Mouse (Mus musculus) A20 (cell line): ENCODE data around the gene Gmfg.

Experiments
- DNase-seq: peaks from one replicate; pipeline ENCODE4 v3.0.0-alpha.2; 2011; ENCODE audit warnings: low read depth, low spot score

Gene Gmfg

DNA sequence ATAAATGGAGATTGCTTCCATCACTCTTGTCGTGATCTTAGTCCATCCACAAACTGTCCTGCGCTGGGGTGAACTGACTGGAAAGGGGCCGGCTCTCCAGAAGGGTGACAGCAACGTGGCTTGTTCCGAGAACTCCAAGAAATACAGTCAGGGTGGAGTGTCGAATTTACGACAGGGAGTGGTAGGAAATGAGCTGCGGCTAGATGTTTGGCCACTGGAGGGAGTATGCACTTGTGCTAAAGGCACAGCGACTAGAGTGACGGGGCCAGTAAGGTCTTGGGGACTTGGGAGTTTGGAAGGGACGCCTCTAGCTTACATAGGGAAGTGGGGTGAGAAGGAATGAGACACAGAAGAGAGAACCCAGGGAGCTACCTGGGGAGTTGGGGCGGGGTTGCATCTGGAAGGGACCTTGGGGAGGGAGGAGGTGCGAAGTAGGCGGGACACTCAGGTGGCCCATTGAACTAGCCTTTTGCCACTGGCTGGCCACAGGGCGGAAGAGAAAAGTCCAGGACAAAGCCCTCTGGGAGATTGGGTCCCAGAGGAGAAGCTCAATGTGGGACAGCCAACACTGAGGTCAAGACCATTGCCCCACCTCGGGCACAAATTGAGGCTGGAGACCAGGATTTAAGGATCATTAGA is at the start of gene Gmfg:
Gene Gmfg, plus strand, starts transcription at position 516 of the 639 bp plus-strand sequence.
- DNase-seq = peak; percentile 90

DNA sequence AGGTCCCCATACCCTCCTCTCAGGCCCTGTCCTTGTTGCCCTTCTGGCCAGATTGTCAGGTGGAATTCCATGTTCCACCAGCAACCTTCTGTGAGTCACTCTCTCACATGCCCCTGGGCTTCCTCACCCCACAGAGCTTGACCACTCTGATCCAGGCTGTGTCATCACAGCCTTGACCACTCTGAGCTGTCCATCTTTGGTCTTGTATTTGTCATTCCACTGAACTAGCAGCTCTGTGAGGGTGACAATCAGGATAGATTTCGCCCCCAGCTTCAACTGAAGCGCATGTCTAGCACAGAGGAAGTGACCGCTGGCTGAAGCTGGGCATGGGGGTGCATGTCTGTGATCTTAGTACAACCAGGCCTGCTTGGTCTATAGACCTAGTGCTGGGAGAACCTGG is 46.9 kb upstream of the Gmfg start:
- no peak for DNase-seq

DNA sequence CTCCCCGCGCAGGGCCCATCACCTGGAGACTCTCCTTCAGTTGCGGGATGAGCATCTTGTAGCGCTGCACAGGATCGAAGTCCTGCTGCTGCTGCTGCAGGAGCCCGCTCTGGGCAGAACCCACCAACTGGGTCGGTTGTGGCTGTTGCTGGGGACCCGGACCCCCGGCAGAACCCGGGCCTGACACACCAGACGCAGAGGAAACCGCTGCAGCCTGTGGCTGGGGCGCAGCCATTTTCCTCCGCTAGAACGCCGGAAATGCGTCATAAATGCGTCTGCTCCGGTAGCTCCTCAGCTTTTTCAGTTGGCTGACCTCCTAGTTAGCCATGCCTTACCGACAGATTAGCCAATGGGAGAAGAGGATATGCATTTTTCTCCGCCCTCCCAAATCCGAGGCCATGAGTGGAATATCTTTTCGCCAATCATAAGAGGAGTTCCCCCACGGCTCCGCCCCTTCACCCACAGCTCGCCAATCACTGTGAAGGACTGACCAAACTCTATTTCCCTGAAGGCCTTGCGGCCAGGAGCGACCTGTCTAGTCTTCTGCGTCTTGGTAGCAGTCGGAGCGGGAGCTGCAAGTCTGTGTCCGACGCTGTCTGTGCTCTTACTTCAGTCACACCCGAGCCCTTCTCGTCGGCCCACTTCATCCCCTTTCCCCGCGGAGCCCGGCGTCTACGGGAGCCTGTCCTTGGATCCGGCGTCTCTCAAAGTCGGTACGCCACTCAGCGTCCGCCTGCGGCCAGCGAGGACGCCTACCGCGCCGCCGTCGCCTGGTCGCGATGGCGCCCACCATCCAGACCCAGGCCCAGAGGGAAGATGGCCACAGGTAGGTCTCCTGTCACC is 44.6 kb upstream of the Gmfg start, which contains the start of the genes Med29 and Paf1:
Gene Med29, minus strand, starts transcription at position 280 of the 843 bp plus-strand sequence.
Gene Paf1, plus strand, starts transcription at position 523 of the 843 bp plus-strand sequence.
- peak; percentile 98 for DNase-seq

DNA sequence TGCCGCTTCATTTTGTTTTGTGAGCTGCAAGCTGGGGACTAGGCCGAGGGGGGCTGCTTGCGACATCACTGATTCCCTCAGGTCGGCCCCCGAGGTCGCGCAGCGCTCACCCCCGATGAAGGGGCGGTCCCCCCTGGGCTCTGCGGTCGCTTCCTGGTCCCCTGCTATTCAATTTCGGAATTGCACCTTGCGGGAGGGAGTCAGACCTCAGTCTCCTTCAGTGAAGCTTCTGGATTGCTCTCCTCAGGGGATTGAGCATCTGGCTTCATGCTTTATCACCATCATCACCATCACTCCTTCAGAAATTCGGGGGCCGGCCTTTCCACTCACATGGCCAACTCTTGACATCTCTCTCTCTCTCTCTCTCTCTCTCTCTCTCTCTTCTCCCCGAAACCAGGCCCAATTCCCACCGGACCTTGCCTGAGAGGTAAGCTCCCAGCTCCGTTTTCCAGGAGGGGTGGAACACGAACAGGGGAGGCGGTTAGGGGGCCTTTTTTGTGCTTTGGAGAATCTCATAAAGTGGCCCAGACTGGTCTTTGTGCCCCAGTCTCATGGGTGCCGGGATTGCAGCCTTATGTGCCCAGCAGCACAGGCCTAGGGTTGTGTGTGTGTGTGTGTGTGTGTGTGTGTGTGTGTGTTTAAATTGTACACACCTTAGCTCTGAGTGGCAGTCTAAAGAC is 43.8 kb upstream of the Gmfg start:
- DNase-seq = peak; percentile 41

GRCm38 (mm10) chr7:28395425-28395824 is 41.8 kb upstream of the Gmfg start:
- DNase-seq = no peak

DNA sequence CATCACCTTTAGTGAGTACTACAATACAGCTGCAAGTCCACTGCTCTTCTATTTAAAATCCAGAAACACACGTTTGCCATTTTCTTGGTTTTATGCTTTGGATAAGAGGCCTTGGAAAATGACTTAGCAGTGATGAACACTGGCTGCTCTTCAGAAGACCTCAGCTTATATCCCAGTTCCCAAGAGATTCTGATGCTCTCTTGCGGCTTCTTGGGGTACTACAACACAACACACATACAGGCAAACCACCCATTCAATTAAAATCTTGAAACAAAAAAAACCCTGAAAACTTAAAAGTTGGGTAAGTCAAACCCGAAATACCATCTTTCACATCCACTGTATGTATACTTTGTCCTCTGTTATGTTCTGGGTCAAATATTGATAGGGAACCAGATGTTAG is 39.2 kb upstream of the Gmfg start:
- DNase-seq = peak; percentile 37

- no peak for DNase-seq
These were observed 38.4 kb upstream of the Gmfg start for GRCm38 (mm10) chr7:28398696-28399340.

DNA sequence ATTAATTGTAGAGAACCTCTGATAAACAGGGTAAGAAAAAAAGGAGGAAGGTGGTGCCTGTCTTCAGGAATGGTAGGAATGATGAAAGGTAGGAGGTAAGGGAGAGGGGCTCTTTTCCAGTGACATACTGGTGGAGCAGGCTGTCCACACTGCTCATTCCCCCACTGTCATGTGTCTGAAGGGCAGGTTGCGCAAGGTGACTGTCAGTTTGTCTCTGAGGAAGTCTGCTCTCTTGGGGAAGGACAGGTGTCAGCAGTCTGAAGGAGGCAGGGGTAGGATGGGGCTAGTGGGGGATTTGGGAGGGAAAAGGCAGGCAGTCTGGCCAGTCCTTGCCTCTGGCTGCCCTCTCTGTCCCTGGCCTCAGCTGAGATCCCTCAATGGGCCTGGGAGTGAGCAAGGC is 36.2 kb upstream of the Gmfg start:
- DNase-seq = no peak

DNA sequence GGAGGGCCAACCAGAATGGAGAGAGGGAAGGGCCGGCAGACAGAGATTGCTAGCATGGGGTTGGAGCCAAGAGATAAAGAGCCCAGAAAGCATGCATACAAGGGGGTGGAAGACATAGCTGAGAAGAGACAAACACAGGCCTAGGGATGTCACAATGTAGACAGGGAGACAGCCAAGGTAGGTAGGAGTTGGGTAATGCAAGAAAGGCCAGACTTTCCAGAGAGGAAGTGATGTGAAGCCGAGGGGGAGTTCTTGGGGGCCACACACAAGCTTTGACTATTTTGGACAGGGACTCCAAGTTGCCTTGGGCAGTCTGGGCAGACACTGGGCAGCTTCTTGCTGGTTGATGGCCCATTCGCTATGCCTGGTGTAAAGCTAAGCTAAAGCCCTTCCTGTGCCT is 35.3 kb upstream of the Gmfg start:
- DNase-seq = no peak

DNA sequence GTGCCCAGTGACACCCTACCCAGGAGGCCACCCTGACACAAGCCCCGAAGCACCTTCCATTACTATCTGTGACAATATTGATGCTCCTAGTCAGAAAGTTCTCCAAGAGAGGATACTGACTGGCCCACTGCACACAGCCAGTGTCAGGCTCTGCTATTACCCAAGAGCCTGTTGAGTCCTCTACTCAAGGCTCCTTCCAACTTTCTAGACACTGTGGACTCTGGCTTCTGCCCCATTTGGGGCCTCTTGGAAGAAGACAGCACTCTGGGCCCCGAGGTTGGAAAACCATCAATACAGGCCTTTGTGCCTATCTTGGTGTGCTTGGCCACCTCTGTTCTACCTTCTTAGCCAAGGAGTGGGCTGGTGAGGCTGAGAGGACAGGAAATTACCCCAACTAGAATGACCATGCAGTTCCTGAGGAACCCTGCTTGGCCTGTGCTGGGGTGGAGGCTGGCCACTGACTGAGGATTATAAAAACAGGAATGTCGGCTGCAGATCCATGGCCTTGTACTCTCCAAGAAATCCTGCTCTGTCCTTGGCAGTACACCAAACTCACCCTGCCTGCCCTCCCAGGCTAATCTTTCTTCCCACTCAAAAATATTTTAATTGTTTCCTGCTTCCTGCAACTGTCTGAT is 26.3 kb upstream of the Gmfg start:
- DNase-seq = no peak

GRCm38 (mm10) chr7:28412826-28413225 is 24.4 kb upstream of the Gmfg start:
- DNase-seq = peak; percentile 29

GRCm38 (mm10) chr7:28417368-28417767 is 19.9 kb upstream of the Gmfg start:
- DNase-seq = no peak

DNA sequence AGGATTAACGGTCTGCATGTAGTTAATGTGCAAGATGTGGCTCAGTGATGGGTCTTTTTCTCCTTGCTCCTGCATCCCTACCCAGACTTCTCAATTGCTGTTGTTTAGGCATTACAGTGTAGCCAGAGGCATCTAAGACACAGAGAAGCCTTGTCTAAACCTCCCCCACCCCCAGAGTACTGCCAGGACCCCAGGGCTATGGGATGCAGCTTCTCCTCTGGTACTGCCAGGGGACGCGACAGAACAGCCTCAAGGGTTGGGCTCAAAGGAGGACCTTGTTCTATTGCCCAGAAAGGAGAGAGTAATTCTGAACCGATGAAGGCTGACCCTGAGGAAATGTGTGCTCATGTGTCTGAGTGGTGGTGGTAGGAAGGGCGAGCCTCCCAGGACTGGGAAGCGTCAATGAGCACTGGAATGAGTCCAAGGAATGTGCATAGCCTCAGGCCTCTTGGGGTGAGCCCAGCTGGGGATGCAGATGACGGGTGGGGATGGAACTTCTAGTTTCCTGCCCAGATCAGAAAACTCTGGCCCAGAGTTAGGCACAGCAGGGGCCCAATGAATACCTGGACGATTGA is 19.1 kb upstream of the Gmfg start:
- no peak for DNase-seq

DNA sequence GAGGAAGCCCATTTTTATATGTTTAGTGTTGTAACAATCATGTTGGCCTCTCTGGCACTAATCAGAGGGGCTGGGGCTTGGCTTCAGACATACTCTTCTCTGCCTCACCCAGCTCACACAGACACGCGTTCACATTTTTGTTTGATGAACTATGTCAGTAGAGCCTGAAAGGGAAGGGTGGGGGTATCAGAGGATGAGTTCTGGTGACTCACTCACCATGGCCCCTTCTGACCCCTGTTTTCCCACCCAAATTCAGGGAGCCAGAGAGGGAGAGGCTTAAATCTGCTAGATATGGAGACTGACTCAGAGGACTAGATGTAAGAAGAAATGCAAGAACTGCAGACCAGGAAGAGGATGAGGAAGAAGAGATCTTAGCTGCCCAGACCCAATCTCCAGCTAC is 17.8 kb upstream of the Gmfg start:
- no peak for DNase-seq

GRCm38 (mm10) chr7:28423018-28423417 is 14.2 kb upstream of the Gmfg start:
- no peak for DNase-seq

- DNase-seq = no peak
These were observed 9.5 kb upstream of the Gmfg start for GRCm38 (mm10) chr7:28427738-28428137.

DNA sequence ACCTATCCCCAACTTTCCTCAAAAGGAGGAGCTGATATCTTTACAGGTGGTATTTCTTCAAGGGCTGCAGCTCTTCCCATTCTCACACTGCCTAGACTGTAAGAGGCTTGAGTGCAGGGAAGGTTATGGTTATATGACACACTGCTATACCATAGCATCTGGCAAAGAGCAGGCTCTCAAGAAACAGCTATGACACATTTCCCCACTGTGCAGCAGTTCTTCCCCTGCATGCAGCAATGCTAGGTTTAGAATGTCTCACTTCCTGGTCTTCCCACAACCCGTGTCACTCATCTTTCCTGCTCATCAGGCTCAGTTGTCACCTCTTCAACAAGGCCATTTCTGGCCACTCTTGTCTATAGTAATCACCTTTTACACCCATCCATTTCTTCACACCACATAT is 6.7 kb upstream of the Gmfg start:
- DNase-seq = peak; percentile 23

GRCm38 (mm10) chr7:28432252-28432651 is 5.0 kb upstream of the Gmfg start:
- DNase-seq = no peak

DNA sequence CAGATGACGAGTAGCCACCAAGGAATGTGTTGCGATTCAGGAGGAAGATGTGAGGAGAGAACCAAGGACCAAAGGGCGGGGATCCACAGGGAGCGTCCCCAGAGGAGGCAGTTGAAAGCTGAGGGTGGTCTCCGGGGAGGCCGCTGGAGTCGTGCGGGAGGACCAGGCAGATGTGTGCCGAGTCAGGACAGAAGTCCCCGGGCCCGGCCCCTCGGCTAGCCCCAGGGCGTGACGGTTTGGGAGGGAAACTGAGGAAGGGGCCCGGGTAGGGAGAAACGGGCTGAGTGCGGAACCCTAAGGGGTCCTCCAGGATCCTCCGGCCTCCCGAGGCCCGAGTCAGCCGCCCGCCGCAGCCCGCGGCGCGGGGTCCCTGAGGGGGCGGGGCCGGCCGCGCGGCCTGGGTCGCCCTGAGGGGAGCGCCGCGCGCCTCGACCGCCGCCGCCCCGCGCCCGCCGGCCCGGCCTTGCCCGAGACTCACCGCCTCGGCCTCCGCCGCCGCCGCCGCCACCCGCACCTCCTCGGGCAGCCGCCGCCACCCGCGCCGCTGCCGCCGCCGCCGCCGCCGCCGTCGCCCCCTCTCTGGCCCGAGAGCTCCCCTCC is 1.5 kb upstream of the Gmfg start:
- peak; percentile 24 for DNase-seq

- DNase-seq = peak; percentile 100
These were observed 859 bp upstream of the Gmfg start for GRCm38 (mm10) chr7:28436271-28436904.
